Mouse (Mus musculus) brain, embryonic 14.5 days (tissue): Measurements from ENCODE around the gene Ss18l1.

ENCODE experiments used
- CTCF ChIP-seq: fragments of 200-500 bp; IDR thresholded peaks from 2 replicates; pipeline ENCODE4 v1.5.1; 2012; ENCODE audit warnings: inconsistent platforms, mild to moderate bottlenecking, moderate library complexity, borderline replicate concordance; ENCODE audit not compliant: insufficient read depth, insufficient read length; ENCODE audit errors: extremely low read depth
- POLR2A ChIP-seq: fragments of 200-500 bp; IDR thresholded peaks from 2 replicates; pipeline ENCODE4 v1.6.1; 2012; ENCODE audit warnings: mild to moderate bottlenecking, inconsistent platforms, borderline replicate concordance; ENCODE audit not compliant: poor library complexity, insufficient read depth, insufficient read length, severe bottlenecking; ENCODE audit errors: extremely low read depth

- TF ChIP-seq CTCF: no peak
- no peak for TF ChIP-seq POLR2A
These were observed 49.2 kb upstream of the Ss18l1 start for GRCm38 (mm10) chr2:179993071-179993470.
